Mouse (Mus musculus): ENCODE results near the gene Ablim1. TPM values are rescaled to one million over a fixed set of nuclear protein-coding genes. Genes with fewer than 3 reads are reported as not detected.

Gene Ablim1
- polyA plus RNA-seq, 1 experiment from 2014 or later = 63.2 TPM

DNA sequence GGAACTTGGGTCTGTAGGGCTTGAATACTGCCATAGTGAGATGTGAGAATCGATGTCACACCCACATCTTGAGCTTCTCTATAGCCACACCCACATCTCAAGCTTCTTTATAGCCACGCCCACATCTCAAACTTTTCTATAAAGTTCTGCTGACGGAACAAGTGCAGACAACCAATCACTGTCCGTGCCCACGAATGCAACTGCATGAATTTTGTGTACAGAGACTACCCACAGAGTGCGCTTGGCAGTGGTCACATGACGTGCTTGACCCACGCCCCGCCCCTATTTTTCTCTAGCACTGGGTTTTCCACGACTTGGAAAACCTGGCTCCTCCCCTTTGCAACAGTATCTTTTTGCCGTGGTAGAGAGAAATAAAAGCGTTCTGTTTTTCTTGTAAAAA lies 71.5 kb downstream of the Ablim1 start:
- 77% methylated on average over 12 of the region's 12 CpGs for WGBS
- no peak for ATAC-seq (ENCODE audit: low FRiP score, low read depth)

GRCm38 (mm10) chr19:57241363-57242192 lies 73.1 kb downstream of the Ablim1 start:
- no peaks in the 10 kb centered on the region for H3K36me3 ChIP-seq
- WGBS = 58% methylated on average over 10 of the region's 10 CpGs
- ATAC-seq (ENCODE audit: low FRiP score, low read depth) = peak; percentile 64; the same call in 1 of the 2 replicates
- H3K9ac ChIP-seq = no peak overlapping the region
- H3K9me3 ChIP-seq = no peaks in the 10 kb centered on the region
- no peak overlapping the region for H3K4me3 ChIP-seq
- no peaks in the 10 kb centered on the region for H3K27me3 ChIP-seq
- peak overlapping the region; percentile 45; the same call in 1 of the 2 replicates for H3K27ac ChIP-seq (replicated peaks)
- H3K4me2 ChIP-seq = no peak overlapping the region
- H3K4me1 ChIP-seq (replicated peaks) = peaks cover 18% of the 10 kb centered on the region

More for the DNA sequence above, 71.5 kb downstream of the Ablim1 start:
- Histone ChIP-seq H3K9me3 (no peaks in the 10 kb centered on the region), H3K9ac (no peak overlapping the region), H3K4me3 (no peak overlapping the region), H3K36me3 (no peaks in the 10 kb centered on the region), H3K4me2 (no peak overlapping the region), H3K4me1 (replicated peaks) (peaks cover 24% of the 10 kb centered on the region), H3K27ac (replicated peaks) (no peak overlapping the region), H3K27me3 (no peaks in the 10 kb centered on the region)

DNA sequence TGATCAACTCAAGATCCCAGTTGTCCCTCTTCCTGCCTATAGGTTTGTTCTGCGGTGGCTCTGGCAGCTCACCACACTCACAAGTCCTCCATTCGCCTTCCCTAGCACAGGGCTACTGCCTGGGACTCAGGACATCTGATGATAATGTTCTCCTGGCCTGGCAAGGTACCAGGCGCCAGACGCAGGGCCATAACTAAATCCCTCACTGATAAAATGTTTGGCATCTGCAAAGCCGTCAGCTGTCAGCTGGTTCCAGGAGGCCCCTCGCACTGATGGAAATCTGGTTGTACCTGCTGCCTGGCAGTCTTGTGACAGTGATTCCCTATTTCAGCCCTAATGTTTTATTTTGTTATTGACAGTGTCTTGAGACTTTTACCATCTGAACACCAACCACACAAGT lies 74.5 kb downstream of the Ablim1 start:
- no peaks in the 10 kb centered on the region for H3K9me3 ChIP-seq
- WGBS = 77% methylated on average over 6 of the region's 6 CpGs
- H3K4me3 ChIP-seq = no peak overlapping the region
- H3K27me3 ChIP-seq = no peaks in the 10 kb centered on the region
- peaks cover 18% of the 10 kb centered on the region for H3K4me1 ChIP-seq (replicated peaks)
- no peak for ATAC-seq (ENCODE audit: low FRiP score, low read depth)
- H3K36me3 ChIP-seq = no peaks in the 10 kb centered on the region
- no peak overlapping the region for H3K4me2 ChIP-seq
- no peak overlapping the region for H3K27ac ChIP-seq (replicated peaks)
- no peak overlapping the region for H3K9ac ChIP-seq

DNA sequence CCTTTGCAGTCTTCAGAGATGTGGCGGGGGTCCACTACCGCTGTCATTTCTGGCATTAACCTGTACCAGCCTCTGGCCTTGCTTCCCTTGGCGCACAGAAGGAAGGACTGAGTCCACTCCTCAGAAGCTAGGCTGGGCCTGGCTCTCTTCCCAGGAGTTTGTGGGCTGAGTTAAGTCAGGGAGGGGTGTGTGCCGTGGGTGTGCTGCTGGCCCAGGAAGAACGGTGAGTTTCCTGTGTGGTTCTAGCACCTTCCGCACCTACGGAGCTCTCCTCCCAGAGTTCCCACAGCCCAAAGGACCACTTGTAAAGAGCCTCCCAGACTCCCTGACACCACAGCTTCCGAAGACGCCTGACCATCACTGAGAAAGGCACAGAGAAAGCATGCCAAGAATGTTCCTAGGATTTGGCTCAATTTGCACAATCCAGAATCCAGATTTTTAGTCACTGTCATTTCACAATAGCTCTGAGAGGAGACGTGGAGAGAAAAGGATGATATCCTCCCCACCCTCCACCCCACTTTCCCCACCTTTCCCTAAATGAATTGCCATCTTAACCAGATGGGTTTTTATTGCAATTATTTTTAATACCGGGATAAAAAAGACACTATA lies 75.4 kb downstream of the Ablim1 start:
- WGBS = 71% methylated on average over 11 of the region's 11 CpGs
- Histone ChIP-seq H3K9ac (no peak overlapping the region), H3K36me3 (no peaks in the 10 kb centered on the region), H3K27me3 (no peaks in the 10 kb centered on the region), H3K27ac (replicated peaks) (no peak overlapping the region), H3K9me3 (no peaks in the 10 kb centered on the region), H3K4me1 (replicated peaks) (peaks cover 18% of the 10 kb centered on the region), H3K4me3 (no peak overlapping the region), H3K4me2 (no peak overlapping the region)
- no peak for ATAC-seq (ENCODE audit: low FRiP score, low read depth)

GRCm38 (mm10) chr19:57238461-57238860 lies 76.3 kb downstream of the Ablim1 start:
- Histone ChIP-seq H3K36me3 (no peaks in the 10 kb centered on the region), H3K4me2 (no peak overlapping the region), H3K9me3 (no peaks in the 10 kb centered on the region), H3K27me3 (no peaks in the 10 kb centered on the region), H3K4me3 (no peak overlapping the region), H3K4me1 (replicated peaks) (peaks cover 18% of the 10 kb centered on the region), H3K9ac (no peak overlapping the region), H3K27ac (replicated peaks) (no peak overlapping the region)
- ATAC-seq (ENCODE audit: low FRiP score, low read depth) = no peak
- 56% methylated on average over 7 of the region's 7 CpGs for WGBS

GRCm38 (mm10) chr19:57237534-57237933 lies 77.2 kb downstream of the Ablim1 start:
- H3K27ac ChIP-seq (replicated peaks) = no peak overlapping the region
- no peak overlapping the region for H3K9ac ChIP-seq
- no peaks in the 10 kb centered on the region for H3K9me3 ChIP-seq
- WGBS = 89% methylated on average over 6 of the region's 6 CpGs
- peaks cover 17% of the 10 kb centered on the region for H3K4me1 ChIP-seq (replicated peaks)
- no peak for ATAC-seq (ENCODE audit: low FRiP score, low read depth)
- no peaks in the 10 kb centered on the region for H3K36me3 ChIP-seq
- no peaks in the 10 kb centered on the region for H3K27me3 ChIP-seq
- no peak overlapping the region for H3K4me3 ChIP-seq
- no peak overlapping the region for H3K4me2 ChIP-seq

GRCm38 (mm10) chr19:57236647-57237046 lies 78.1 kb downstream of the Ablim1 start:
- no peaks in the 10 kb centered on the region for H3K9me3 ChIP-seq
- no peak overlapping the region for H3K27ac ChIP-seq (replicated peaks)
- H3K27me3 ChIP-seq = no peaks in the 10 kb centered on the region
- ATAC-seq (ENCODE audit: low FRiP score, low read depth) = peak; percentile 42; the same call in 1 of the 2 replicates
- peaks cover 8% of the 10 kb centered on the region for H3K4me1 ChIP-seq (replicated peaks)
- H3K9ac ChIP-seq = no peak overlapping the region
- WGBS = 56% methylated on average over 15 of the region's 15 CpGs
- no peaks in the 10 kb centered on the region for H3K36me3 ChIP-seq
- no peak overlapping the region for H3K4me3 ChIP-seq
- H3K4me2 ChIP-seq = peak overlapping the region; percentile 16; the same call in 1 of the 2 replicates

GRCm38 (mm10) chr19:57235931-57236330 lies 78.8 kb downstream of the Ablim1 start:
- Histone ChIP-seq H3K4me3 (no peak overlapping the region), H3K4me1 (replicated peaks) (peaks cover 3% of the 10 kb centered on the region), H3K27me3 (no peaks in the 10 kb centered on the region), H3K36me3 (no peaks in the 10 kb centered on the region), H3K27ac (replicated peaks) (no peak overlapping the region), H3K9ac (no peak overlapping the region), H3K9me3 (no peaks in the 10 kb centered on the region), H3K4me2 (no peak overlapping the region)
- no peak for ATAC-seq (ENCODE audit: low FRiP score, low read depth)
- 84% methylated on average over 2 of the region's 2 CpGs for WGBS

GRCm38 (mm10) chr19:57230996-57231395 lies 83.7 kb downstream of the Ablim1 start:
- no peak overlapping the region for H3K4me3 ChIP-seq
- no peaks in the 10 kb centered on the region for H3K9me3 ChIP-seq
- no peak overlapping the region for H3K4me2 ChIP-seq
- no peak overlapping the region for H3K27ac ChIP-seq (replicated peaks)
- no peaks in the 10 kb centered on the region for H3K36me3 ChIP-seq
- WGBS = 62% methylated on average over 4 of the region's 4 CpGs
- ATAC-seq (ENCODE audit: low FRiP score, low read depth) = no peak
- no peaks in the 10 kb centered on the region for H3K27me3 ChIP-seq
- H3K4me1 ChIP-seq (replicated peaks) = no peaks in the 10 kb centered on the region
- H3K9ac ChIP-seq = no peak overlapping the region

GRCm38 (mm10) chr19:57229161-57229560 lies 85.6 kb downstream of the Ablim1 start:
- 96% methylated on average over 3 of the region's 3 CpGs for WGBS
- no peak overlapping the region for H3K4me2 ChIP-seq
- H3K9ac ChIP-seq = no peak overlapping the region
- H3K36me3 ChIP-seq = no peaks in the 10 kb centered on the region
- H3K4me1 ChIP-seq (replicated peaks) = no peaks in the 10 kb centered on the region
- H3K27ac ChIP-seq (replicated peaks) = no peak overlapping the region
- no peak overlapping the region for H3K4me3 ChIP-seq
- no peak for ATAC-seq (ENCODE audit: low FRiP score, low read depth)
- no peaks in the 10 kb centered on the region for H3K9me3 ChIP-seq
- H3K27me3 ChIP-seq = no peaks in the 10 kb centered on the region

GRCm38 (mm10) chr19:57228576-57228975 lies 86.1 kb downstream of the Ablim1 start:
- WGBS = 89% methylated on average over 4 of the region's 4 CpGs
- Histone ChIP-seq H3K27ac (replicated peaks) (no peak overlapping the region), H3K27me3 (no peaks in the 10 kb centered on the region)

DNA sequence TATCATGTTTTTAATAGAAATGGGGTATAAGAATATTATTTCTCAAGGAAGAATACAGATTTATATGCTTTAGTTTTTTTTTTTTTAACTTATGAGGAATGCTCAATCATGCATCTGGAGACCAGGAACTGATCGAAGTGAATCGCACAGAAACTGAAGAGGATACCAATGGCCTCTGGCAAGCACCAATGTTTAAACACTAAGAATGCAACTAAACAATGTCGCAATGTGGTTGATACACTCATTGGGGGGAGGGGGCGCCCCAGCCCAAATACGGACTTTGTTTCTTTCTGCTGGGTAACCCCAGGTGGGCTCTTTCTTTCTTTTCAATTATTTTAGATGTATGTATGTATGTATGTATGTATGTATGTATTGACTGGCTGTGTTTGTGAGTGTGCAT lies 90.3 kb downstream of the Ablim1 start:
- Histone ChIP-seq H3K36me3 (no peaks in the 10 kb centered on the region), H3K4me1 (replicated peaks) (peaks cover 4% of the 10 kb centered on the region), H3K4me3 (no peak overlapping the region), H3K27ac (replicated peaks) (no peak overlapping the region), H3K9ac (no peak overlapping the region), H3K4me2 (no peak overlapping the region), H3K9me3 (no peaks in the 10 kb centered on the region), H3K27me3 (no peaks in the 10 kb centered on the region)
- WGBS = 92% methylated on average over 5 of the region's 5 CpGs
- no peak for ATAC-seq (ENCODE audit: low FRiP score, low read depth)

More at GRCm38 (mm10) chr19:57228576-57228975, 86.1 kb downstream of the Ablim1 start:
- H3K4me3 ChIP-seq = no peak overlapping the region
- no peak for ATAC-seq (ENCODE audit: low FRiP score, low read depth)
- no peaks in the 10 kb centered on the region for H3K4me1 ChIP-seq (replicated peaks)
- no peaks in the 10 kb centered on the region for H3K36me3 ChIP-seq
- no peak overlapping the region for H3K9ac ChIP-seq
- H3K4me2 ChIP-seq = no peak overlapping the region
- H3K9me3 ChIP-seq = no peaks in the 10 kb centered on the region

Measured in hindbrain, embryonic 15.5 days (tissue).